Mouse (Mus musculus) megakaryocyte, embryonic 14.5 days (primary cell): Measurements from ENCODE around the gene Cyp11a1.

ENCODE experiments used
- FLI1 ChIP-seq: IDR thresholded peaks from 2 replicates; pipeline ENCODE4 v1.6.1; 2012; ENCODE audit warnings: low read length, inconsistent platforms, mixed read lengths
- GATA1 ChIP-seq: IDR thresholded peaks from 3 replicates; pipeline ENCODE4 v1.6.1; 2012; ENCODE audit warnings: mixed read lengths, low read length, inconsistent platforms, borderline replicate concordance

- no peak for TF ChIP-seq GATA1
- no peak for TF ChIP-seq FLI1
Observed at GRCm38 (mm10) chr9:57956838-57957236, 49.4 kb upstream of the Cyp11a1 start.
